Mouse (Mus musculus) embryonic facial prominence, embryonic 13.5 days (tissue): Measurements from ENCODE around the gene Nat10. TPM values are rescaled to one million over a fixed set of nuclear protein-coding genes. Genes with fewer than 3 reads are reported as not detected.

Experiments used
- ATAC-seq: fragments of 200-750 bp; cut with Nextera tagmentation; 2 replicates; pipeline ENCODE4 v1.8.0; 2017; ENCODE audit warnings: low read depth; ENCODE audit not compliant: insufficient number of reproducible peaks, insufficient read depth, low FRiP score, low TSS enrichment
- H3K27ac ChIP-seq: fragments of 300-500 bp; sonication (generic); 2 replicates; pipeline ENCODE4 v1.5.1; 2015; ENCODE audit warnings: moderate library complexity, mild to moderate bottlenecking, inconsistent platforms
- H3K27me3 ChIP-seq: fragments of 300-500 bp; sonication (generic); 2 replicates; pipeline ENCODE4 v1.6.1; 2015; ENCODE audit warnings: mild to moderate bottlenecking, inconsistent platforms
- H3K36me3 ChIP-seq: fragments of 300-500 bp; sonication (generic); 2 replicates; pipeline ENCODE4 v1.6.1; 2015; ENCODE audit warnings: mild to moderate bottlenecking, inconsistent platforms
- H3K4me1 ChIP-seq: fragments of 300-500 bp; sonication (generic); 2 replicates; pipeline ENCODE4 v1.6.1; 2015; ENCODE audit warnings: inconsistent platforms
- H3K4me2 ChIP-seq: fragments of 300-500 bp; sonication (generic); 2 replicates; pipeline ENCODE4 v1.6.1; 2015; ENCODE audit warnings: moderate library complexity, mild to moderate bottlenecking, inconsistent platforms
- H3K4me3 ChIP-seq: fragments of 300-500 bp; sonication (generic); 2 replicates; pipeline ENCODE4 v1.5.1; 2015; ENCODE audit warnings: mild to moderate bottlenecking, inconsistent platforms
- H3K9ac ChIP-seq: fragments of 300-500 bp; sonication (generic); 2 replicates; pipeline ENCODE4 v1.6.1; 2015; ENCODE audit warnings: mild to moderate bottlenecking, inconsistent platforms
- H3K9me3 ChIP-seq: fragments of 300-500 bp; sonication (generic); 2 replicates; pipeline ENCODE4 v1.6.1; 2016; ENCODE audit warnings: inconsistent platforms
- WGBS: fragments of 180-500 bp; shearing (Covaris S2); methylation state at CpG from one replicate; pipeline ENCODE4 v1.1.7; 2015; ENCODE audit warnings: mixed read lengths; 5-methylcytosine and 5-hydroxymethylcytosine counted together
- polyA plus RNA-seq: library from polyadenylated mRNA; unstranded; fragments of >200 nt; fragmentation: Nextera tagmentation; extraction: Ambion mirVana; gene quantifications from 2 replicates; pipeline ENCODE4 v1.2.1, GENCODE M21; 2015

The Nat10 gene
- polyA plus RNA-seq, 1 experiment from 2014 or later, result 29.9 TPM

GRCm38 (mm10) chr2:103677614-103678369, 83.3 kb downstream of the Nat10 start:
- Histone ChIP-seq H3K27ac (no peak overlapping the region), H3K36me3 (no peaks in the 10 kb centered on the region), H3K4me3 (no peak overlapping the region), H3K4me2 (no peak overlapping the region), H3K9me3 (no peaks in the 10 kb centered on the region), H3K4me1 (peaks cover 53% of the 10 kb centered on the region), H3K27me3 (peaks cover 5% of the 10 kb centered on the region; the same call in 1 of the 2 replicates), H3K9ac (no peak overlapping the region)
- WGBS, result 55% methylated on average over 7 of the region's 7 CpGs
- ATAC-seq, result no peak

GRCm38 (mm10) chr2:103676808-103677207, 84.3 kb downstream of the Nat10 start:
- Histone ChIP-seq H3K4me1 (peaks cover 51% of the 10 kb centered on the region), H3K4me3 (no peak overlapping the region), H3K27ac (peak overlapping the region; percentile 3; the same call in 1 of the 2 replicates), H3K36me3 (no peaks in the 10 kb centered on the region), H3K4me2 (no peak overlapping the region), H3K27me3 (peaks cover 5% of the 10 kb centered on the region; the same call in 1 of the 2 replicates), H3K9me3 (no peaks in the 10 kb centered on the region), H3K9ac (no peak overlapping the region)
- WGBS, result 21% methylated on average over 2 of the region's 2 CpGs
- no peak for ATAC-seq

- WGBS, result 89% methylated on average over 5 of the region's 5 CpGs
- H3K9me3 ChIP-seq, result no peaks in the 10 kb centered on the region
- no peak overlapping the region for H3K4me2 ChIP-seq
- H3K27ac ChIP-seq, result no peak overlapping the region
- peaks cover 45% of the 10 kb centered on the region for H3K4me1 ChIP-seq
- no peaks in the 10 kb centered on the region for H3K36me3 ChIP-seq
- no peak overlapping the region for H3K9ac ChIP-seq
- ATAC-seq, result no peak
- no peak overlapping the region for H3K4me3 ChIP-seq
- H3K27me3 ChIP-seq, result peaks cover 5% of the 10 kb centered on the region; the same call in 1 of the 2 replicates
These were observed 85.7 kb downstream of the Nat10 start for GRCm38 (mm10) chr2:103675391-103675790.

DNA sequence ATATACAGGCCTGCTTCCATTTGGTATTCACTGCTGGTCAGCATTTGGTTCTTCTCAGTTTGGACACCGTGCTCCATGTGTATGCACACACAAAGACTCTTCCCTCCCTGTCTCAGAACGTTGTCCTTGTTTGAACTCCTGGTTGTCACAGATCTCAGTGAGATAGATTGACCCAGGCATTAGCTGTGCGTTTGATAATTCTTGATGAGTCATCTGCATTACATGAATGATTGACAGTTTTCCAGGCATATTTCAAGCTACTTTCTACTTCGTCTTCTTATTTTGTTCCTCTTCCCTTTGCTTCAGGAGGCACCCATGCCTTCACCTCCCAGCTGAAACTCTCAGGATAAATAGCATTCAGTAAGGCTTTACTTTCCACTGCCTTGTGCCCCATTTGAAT, 87.5 kb downstream of the Nat10 start:
- Histone ChIP-seq H3K4me2 (no peak overlapping the region), H3K4me1 (peaks cover 50% of the 10 kb centered on the region), H3K36me3 (no peaks in the 10 kb centered on the region), H3K27ac (no peak overlapping the region), H3K9ac (no peak overlapping the region), H3K9me3 (no peaks in the 10 kb centered on the region), H3K27me3 (peaks cover 5% of the 10 kb centered on the region; the same call in 1 of the 2 replicates), H3K4me3 (no peak overlapping the region)
- WGBS, result 80% methylated on average over 4 of the region's 4 CpGs
- no peak for ATAC-seq

DNA sequence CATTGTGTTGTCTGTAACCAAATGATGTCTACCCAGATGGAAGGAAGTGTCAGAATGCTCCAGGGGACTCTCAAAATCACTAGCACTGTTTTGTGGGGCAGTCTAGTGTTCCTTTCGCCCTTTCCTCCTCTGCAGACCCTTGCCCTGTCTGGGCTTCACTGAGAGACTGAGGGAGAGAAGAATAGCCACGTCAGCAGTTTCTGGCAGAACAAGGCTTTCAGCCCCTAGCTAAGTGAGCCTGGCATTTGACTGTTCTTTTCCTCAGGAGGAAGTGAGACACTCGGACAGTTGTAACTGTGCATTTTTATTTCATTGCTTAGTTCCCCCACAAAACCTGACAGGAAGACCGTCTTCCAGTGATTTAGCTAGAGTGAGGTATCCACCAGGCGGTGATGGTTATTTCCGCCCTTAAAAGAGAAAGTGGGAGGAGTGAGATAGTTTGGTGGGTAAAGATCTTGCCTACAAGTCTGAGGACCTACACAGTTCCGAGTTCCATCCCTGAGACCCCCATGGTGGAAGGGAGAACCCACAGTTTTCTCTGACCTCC, 88.4 kb downstream of the Nat10 start:
- no peak for ATAC-seq
- no peaks in the 10 kb centered on the region for H3K36me3 ChIP-seq
- 70% methylated on average over 7 of the region's 7 CpGs for WGBS
- H3K27me3 ChIP-seq, result peaks cover 5% of the 10 kb centered on the region; the same call in 1 of the 2 replicates
- no peak overlapping the region for H3K4me2 ChIP-seq
- H3K9ac ChIP-seq, result no peak overlapping the region
- no peaks in the 10 kb centered on the region for H3K9me3 ChIP-seq
- peaks cover 52% of the 10 kb centered on the region for H3K4me1 ChIP-seq
- H3K27ac ChIP-seq, result no peak overlapping the region
- H3K4me3 ChIP-seq, result no peak overlapping the region

Other genes starting within 250 kb of the Nat10 start
- 17.4 and 19.7 TPM in 2 replicates for gene Abtb2, start 195.0 kb downstream of the Nat10 start, polyA plus RNA-seq
- 332 TPM in 2 replicates for gene Caprin1, start 36.4 kb upstream of the Nat10 start, polyA plus RNA-seq
- 13.0 and 14.0 TPM in 2 replicates for gene Lmo2, start 196.7 kb upstream of the Nat10 start, polyA plus RNA-seq